Mouse (Mus musculus): ENCODE data around the gene Fut8. TPM values are rescaled to one million over a fixed set of nuclear protein-coding genes. Genes with fewer than 3 reads are reported as not detected.
A peak's percentile ranks its signal among the peaks of the same experiment; 100 is the strongest.

Fut8 gene
- total RNA-seq, 2 experiments from 2014 or later = 20.7 to 21.5 TPM

DNA sequence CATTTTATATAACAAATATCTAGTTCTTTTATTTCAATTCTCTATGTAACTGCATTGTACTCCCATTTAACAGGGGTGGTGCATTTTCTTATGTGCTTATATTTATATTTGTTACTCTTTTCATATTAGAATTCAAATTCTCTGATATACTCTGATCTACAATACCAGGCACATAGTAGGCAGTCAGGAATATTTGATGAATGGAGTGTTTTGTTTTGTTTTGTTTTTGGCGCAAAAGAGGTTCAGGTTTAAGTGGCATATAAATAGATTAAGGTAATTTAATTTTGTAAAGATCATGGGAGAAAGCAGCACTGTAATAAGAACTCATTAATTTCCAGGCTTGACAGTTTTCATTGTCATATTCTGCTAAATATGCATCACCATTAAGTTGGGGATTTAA, 58.2 kb downstream of the Fut8 start:
- intact Hi-C loops (cut with DNase I) = no loop called here
- DNase-seq = no peak

- intact Hi-C loops (cut with DNase I) = no loop called here
- DNase-seq = no peak
These were observed 59.2 kb downstream of the Fut8 start for GRCm38 (mm10) chr12:77297114-77297513.

GRCm38 (mm10) chr12:77297858-77298257, 59.9 kb downstream of the Fut8 start:
- intact Hi-C loops (cut with DNase I) = no loop called here
- DNase-seq = peak in 1 of 2 experiments; percentile 3

DNA sequence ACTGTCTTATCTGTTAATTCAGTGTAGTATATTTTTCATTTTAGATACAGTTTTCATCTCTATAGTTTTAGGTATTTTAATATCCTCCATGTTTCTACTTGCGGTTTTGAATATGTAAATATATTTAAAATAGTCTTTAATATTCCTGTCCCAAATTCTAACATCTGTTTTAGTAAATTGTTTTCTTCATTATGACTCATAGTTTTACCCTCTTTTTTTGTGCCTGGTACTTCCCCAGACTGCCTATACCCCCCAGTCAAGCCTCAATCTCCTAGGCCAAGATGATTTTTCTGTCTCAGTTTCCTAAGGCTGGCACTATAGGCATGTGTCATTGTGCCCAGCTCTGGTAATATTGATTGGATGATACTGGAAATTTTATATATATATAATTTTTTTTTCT, 64.1 kb downstream of the Fut8 start:
- intact Hi-C loops (cut with DNase I) = no loop called here
- no peak for DNase-seq

GRCm38 (mm10) chr12:77303367-77303766, 65.4 kb downstream of the Fut8 start:
- intact Hi-C loops (cut with DNase I) = no loop called here

DNA sequence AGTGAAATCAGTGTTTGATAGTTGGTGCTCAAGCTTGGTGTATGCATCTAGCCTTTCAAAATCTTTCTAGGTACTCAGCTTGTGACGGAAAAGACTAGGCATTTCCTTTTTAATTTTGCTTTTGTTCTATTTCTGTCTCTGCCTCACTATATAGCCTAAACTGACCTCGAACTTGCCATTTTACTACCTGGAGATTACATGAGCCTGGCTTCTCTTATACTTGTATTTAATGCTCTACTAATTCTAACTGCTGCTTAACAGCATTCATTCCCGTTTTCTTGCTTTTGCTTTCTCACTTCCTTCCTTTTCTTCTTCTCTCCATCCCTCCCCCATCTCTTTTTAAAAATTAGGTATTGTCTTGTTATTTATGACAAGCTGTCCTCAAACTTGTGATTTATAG, 67.6 kb downstream of the Fut8 start:
- no peak for DNase-seq
- intact Hi-C loops (cut with DNase I) = no loop called here

More at GRCm38 (mm10) chr12:77303367-77303766, 65.4 kb downstream of the Fut8 start:
- no peak for DNase-seq

DNA sequence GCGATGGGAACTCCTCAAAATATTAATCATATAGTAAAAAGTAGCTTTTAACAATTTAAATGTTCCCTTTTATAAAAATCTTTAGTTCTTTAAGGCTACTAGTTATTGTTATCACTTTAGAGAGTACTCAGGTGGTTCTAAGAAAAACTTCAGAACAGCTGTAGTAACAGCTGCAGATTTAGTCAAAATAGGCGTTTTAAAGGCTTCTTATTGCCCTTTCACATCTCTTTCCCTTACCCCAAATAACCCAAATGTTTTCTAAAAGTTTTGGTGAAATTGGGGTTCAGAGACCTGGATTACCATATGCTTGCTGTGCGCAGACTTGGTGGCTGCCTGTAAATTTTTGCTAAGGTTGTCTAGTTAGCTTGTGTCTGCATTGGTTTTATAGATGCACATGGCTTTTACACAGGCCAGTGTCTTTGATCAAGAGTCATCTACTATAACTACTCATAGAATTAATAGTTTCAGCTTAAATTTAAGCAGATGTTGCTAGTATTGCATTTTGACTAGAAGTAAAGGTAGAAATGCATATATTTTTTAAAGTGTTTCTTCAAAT, 68.9 kb downstream of the Fut8 start:
- DNase-seq = no peak
- intact Hi-C loops (cut with DNase I) = no loop called here

- intact Hi-C loops (cut with DNase I) = no loop called here
These were observed 71.6 kb downstream of the Fut8 start for GRCm38 (mm10) chr12:77309507-77309906.

DNA sequence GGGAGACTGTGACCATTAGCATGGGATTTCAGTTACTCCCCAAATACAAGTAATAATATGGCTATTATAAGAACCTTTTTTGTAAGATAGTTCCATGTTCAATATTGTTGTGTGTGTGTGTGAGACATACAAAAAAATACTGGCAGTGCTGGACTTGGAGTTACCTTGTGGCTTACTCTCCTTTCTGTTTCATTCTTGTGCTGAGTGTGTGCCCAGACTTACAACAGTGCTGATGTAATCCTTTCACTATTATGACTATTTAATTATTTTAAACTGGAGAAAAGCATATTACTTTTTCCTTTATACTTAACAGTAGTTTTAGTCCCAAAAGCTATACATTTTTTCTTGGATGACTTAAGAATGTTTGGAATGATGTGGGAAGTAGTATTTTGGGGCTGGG, 75.6 kb downstream of the Fut8 start:
- DNase-seq = no peak
- intact Hi-C loops (cut with DNase I) = no loop called here

More at GRCm38 (mm10) chr12:77309507-77309906, 71.6 kb downstream of the Fut8 start:
- DNase-seq = no peak

GRCm38 (mm10) chr12:77324142-77324541, 86.2 kb downstream of the Fut8 start:
- intact Hi-C loops (cut with DNase I) = no loop called here
- DNase-seq = no peak

DNA sequence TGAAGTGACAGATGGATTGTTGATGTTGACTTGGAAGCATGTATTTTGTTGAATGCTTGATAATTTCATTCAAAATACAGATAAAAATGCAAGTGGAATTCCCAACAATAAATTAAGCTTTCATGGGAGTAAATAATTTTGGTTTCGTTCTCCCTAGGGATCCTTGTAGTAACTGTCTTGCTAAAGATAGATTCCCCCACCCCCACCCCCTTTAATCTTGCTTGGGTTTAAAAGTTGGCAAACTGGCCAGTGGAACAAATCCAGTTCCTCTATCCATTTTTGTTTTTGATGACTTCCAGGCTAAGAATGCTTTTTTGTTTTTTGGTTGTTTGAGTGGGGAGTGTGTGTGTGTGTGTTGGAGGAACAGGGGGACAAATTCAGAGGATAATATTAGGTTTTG, 108.6 kb downstream of the Fut8 start:
- peak in 1 of 2 experiments; percentile 2 for DNase-seq
- intact Hi-C loops (cut with DNase I) = no loop called here

- intact Hi-C loops (cut with DNase I) = no loop called here
- DNase-seq = no peak
These were observed 111.6 kb downstream of the Fut8 start for GRCm38 (mm10) chr12:77349543-77349942.

DNA sequence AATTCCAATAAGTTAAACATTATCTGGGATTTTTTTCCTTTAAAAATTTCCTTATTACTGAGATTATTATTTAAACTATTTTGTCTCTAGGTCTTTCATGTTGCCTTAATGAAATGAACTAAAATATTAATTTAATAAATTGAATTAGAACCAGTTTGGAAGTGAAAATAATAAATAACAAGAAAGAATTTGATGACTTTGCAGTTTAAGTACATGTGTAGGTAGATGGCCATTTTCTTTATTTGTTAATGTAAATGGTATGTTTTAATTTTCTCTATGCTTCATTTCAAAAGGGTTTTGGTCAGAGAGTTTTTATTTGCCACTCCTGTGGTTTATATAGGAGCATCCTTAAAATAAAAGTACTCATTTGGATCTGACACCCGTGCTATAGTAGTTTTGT, 177.8 kb downstream of the Fut8 start:
- intact Hi-C loops (cut with DNase I) = no loop called here
- DNase-seq = no peak

DNA sequence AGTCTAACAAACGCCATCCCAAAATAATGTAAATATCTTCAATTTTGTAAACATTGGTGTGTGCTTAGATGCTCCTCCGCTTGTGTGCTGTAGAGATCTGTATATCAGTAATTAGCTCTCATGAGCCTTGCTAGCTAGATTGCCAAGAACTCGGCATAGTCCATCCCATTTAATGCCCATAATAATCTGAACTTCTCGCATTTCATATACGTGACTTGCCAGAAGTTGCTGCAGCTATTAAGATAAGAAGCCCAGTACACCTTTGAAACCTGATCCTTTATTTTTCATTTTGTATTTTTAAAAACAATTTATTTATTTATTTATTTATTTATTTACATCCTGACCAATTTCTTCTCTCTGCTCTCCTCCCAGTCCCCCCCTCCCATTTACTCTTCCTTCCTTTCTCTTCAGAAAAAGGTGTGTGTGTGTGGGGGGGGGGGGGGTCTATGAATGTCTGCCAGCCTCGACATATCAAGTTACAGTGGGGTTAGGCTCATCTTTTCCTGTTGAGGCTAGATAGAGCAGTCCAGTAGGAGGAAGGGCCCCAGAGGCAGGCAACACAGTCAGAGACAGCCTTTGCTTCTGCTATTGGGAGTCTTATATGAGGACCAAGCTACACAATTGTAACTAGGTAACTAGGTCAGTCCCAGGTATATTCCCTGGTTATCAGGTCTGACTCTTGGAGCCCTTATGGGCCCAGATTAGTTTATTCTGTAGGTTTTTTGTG, 183.9 kb downstream of the Fut8 start:
- no peak for DNase-seq
- intact Hi-C loops (cut with DNase I) = no loop called here

DNA sequence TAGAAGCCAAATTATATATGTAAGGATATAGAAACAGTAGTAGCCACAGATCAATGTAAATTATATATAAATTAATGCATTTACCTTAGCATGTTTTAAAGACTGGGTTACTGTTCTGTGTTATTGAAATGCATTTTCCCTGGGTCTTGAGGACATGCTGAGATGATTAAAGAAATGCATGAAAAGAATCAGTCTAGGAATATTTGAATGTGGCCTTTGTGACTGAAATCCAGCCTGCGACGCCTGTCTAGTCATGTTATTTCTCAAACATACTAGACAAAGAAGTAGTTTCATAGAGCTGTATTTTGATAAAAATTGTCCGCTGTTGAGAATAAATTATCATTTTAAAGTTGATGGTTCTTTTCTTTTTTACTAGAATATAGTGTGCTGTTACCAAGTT, 188.2 kb downstream of the Fut8 start:
- DNase-seq = no peak
- intact Hi-C loops (cut with DNase I) = no loop called here

GRCm38 (mm10) chr12:77428165-77428564, 190.2 kb downstream of the Fut8 start:
- intact Hi-C loops (cut with DNase I) = no loop called here
- DNase-seq = no peak

- intact Hi-C loops (cut with DNase I) = no loop called here
- no peak for DNase-seq
These were observed 191.5 kb downstream of the Fut8 start for GRCm38 (mm10) chr12:77429381-77429780.

- intact Hi-C loops (cut with DNase I) = no loop called here
- no peak for DNase-seq
These were observed 198.8 kb downstream of the Fut8 start for GRCm38 (mm10) chr12:77436733-77437132.

GRCm38 (mm10) chr12:77450816-77451215, 212.9 kb downstream of the Fut8 start:
- intact Hi-C loops (cut with DNase I) = no loop called here
- no peak for DNase-seq

DNA sequence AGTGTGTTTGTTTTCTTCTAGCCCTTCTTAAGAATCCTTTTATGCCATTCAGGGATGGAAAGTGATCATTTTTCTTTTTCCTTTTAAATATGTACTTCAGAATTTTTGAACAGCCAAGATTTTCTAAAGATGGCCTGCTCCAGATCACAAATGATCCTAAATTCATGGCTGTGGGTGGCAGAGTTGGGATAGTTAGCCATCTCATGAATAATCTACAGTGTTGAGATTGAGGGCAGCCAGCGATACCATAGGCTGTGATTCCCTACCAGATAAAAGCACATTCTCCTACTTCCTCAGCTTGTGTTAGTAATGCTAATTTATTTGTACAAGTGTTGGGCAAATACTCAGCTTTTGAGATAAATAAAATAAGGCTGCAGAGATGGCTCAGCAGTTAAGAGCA, 228.3 kb downstream of the Fut8 start:
- no peak for DNase-seq
- intact Hi-C loops (cut with DNase I) = no loop called here

DNA sequence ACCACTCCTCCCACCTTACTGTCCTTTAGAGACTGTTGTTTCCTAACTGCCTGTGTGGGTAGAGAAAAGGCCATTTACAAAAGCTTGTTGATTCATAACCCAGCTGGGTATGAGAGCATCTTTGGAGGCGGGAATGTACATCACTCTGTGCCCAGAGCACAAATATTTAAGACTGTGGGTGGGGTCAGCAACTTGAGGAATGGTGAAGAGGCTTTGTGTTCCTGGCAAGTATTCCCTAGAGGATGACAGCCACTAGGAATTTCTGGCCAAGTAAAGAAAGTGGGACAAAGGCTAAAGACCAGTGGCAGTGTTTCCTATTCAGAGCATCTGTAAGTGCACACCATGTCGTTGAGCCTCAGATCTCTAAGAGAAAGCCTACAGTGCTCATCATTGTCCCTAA, 242.0 kb downstream of the Fut8 start:
- no peak for DNase-seq
- intact Hi-C loops (cut with DNase I) = no loop called here

- intact Hi-C loops (cut with DNase I) = no loop called here
- no peak for DNase-seq
These were observed 243.2 kb downstream of the Fut8 start for GRCm38 (mm10) chr12:77481153-77481552.
